Mouse (Mus musculus) spleen, postnatal 10 days (tissue): ENCODE data around the gene Gm26992.
"Not testable (repeated sequence)": the region's sequence is repeated elsewhere in the genome, so short reads cannot be mapped to it uniquely, and the experiment has no call there.

ENCODE experiments used
- DNase-seq, 2 experiments: peaks; one replicate each; pipeline ENCODE4 v3.0.0; 2021 to 2022; ENCODE audit warnings: low spot score in 2 of 2

Gene Gm26992

GRCm38 (mm10) chrX:103421710-103422109 is at the start of gene Gm26992:
TSS of gene Gm26992 (plus strand) at chrX:103422010.
- no peak for DNase-seq

GRCm38 (mm10) chrX:103374250-103374649 is 47.6 kb upstream of the Gm26992 start:
- peak in 1 of 2 experiments; percentile 9 for DNase-seq

- DNase-seq, result no peak
Observed at GRCm38 (mm10) chrX:103384528-103384927, 37.3 kb upstream of the Gm26992 start.

DNA sequence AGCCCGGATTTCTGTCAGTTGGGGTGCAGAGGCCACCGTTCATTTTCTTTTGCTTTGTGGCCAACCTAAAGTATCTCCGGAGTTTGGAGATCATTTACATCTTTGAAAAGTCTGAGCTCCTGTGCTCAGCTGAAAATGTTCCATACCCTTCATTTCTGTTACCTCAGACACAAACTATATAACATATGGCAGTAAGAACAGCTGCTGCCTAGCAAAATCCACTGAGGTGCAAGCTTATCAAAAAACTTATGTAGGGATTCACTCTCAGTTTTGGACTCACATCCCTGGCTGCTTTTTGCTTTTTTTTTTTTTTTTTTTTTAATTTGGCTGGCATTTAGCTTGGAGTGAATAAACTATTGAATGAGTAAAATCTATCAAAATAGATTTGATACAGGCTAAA is 33.7 kb upstream of the Gm26992 start:
- no peak for DNase-seq

DNA sequence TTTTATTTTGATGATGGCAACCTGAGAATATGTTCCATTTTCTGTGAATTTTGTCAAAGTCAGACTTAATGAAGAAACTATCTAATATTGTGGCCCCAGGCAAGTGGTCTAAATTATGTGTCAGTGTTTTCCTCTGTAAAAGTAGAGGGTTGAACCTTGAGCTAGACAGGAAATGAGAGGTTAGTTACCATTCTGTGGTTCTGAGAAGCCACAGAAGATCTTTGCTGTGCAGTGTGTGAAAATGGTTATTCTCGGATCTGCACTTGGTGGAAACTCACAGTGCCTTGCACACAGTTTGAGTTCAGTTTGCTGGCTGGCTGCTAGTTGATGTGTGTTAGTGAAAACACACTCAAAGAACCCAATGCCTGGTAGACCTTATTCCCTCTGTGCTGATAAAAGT is 28.0 kb upstream of the Gm26992 start:
- DNase-seq, result no peak

GRCm38 (mm10) chrX:103405021-103405420 is 16.8 kb upstream of the Gm26992 start:
- no peak for DNase-seq

DNA sequence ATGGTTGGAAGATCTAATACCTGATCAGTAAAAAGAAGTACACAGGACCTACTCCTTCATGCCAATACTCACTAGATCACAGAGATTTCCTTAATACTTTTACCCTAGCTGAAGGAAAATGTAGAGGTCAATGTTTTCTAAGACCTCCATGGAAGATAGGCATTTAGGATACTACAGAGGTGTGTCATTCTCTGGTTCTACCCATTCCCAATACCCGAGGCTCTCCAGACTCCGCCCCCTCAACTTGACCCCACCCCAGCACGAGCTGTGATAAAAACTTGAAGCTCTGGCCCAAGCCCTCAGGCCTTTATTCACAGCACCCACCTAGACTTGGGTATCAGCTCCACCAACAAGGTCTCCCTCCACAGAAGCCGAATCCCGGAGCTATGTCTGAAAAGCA is 7.6 kb upstream of the Gm26992 start, which contains the start of gene Tsx:
Gene Tsx (plus strand): TSS at position 301 of the 400 bp plus-strand sequence.
- no peak for DNase-seq

GRCm38 (mm10) chrX:103427677-103428076 is 5.9 kb downstream of the Gm26992 start:
- no peak for DNase-seq

- DNase-seq, result no peak
Observed at GRCm38 (mm10) chrX:103432293-103432692, 10.5 kb downstream of the Gm26992 start.

DNA sequence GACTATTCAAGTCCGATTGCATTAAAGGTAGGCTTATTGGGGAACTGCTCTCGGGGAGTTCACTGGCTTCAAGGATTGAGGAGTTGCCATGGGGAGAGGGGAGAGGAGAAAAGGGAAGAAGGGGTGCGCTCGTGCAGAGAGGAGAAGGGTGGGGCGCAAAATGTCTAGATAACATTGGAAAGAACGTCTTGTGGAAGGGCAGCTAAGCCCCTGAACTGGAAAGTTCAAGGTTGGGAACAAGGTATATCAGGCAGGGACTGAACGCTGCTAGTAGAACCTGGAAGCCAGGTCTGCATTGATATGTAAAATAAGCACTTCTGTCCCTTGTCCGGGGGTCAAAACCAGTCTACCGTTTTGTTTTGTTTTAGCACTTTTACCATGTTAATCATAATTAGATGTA is 16.2 kb downstream of the Gm26992 start:
- DNase-seq, result no peak

DNA sequence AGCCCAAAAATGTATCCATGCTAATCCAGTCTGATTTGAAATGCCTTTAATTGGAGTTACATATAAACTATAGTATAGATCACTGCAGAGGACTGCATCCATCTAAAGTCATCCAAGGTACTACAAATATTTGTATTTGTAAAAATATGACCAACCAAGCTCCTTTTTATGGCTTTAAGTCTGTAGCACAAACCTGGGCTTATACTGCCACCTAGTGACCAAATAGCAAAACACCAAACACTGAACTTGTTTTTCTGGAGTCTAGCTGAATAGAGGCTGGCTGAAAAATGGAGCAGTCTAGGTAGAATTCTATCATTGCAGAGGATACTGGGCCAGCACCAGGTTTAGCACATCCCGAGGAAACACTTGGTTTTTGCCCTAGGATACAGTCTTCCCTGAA is 19.0 kb downstream of the Gm26992 start:
- DNase-seq, result no peak

DNA sequence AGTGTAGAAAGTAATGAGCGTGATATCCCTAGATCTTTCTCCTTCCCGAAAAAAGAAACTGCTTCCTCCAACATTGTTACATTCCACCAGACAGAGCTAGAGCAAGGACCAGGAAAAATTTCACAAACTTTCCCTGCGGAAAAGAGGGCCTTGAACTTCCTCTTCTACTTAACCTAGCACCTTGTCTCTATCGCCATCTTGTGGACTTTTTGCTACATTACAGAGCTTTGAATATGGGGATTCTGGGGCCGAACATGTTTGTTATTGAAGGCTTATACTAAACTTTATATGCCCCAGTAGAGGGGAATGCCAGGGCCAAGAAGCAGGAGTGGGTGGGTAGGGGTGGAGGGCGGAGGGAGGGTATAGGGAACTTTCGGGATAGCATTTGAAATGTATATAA is 21.9 kb downstream of the Gm26992 start:
- no peak for DNase-seq

DNA sequence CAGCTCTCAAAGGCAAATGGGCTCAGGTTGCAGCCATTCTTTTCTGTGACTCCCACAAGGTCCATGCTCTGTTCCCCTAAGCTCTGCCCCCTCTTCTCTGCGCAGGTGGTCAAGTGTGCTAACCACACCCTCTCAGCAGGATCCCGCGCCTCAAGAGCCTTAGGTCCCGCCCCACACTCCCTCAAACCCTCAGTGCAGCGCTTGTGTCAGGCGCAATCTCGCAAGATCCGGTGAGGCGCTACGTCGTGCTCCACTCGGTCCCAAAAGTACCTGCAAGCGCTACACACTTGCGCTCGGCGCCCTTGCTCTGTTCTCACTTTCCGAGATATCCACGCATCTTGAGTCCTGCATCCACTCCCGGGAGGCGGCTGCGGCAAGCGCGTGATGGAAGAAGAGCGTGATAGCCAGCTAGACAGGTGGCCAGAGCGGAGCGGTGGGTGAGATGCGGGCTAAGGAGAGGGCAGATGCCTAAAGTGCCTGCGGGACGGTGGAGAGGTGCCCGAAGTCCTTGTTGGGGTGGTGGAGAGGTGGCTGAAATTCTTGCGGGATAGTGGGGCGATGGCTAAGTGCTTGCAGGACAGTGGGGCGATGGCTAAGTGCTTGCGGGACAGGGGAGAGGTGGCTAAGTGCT is 25.8 kb downstream of the Gm26992 start:
- peak; percentile 45 to 51 for DNase-seq

GRCm38 (mm10) chrX:103448429-103448828 is 26.6 kb downstream of the Gm26992 start:
- DNase-seq, result peak in 1 of 2 experiments; percentile 23

- not testable (repeated sequence) for DNase-seq
Observed at GRCm38 (mm10) chrX:103448943-103449722, 27.3 kb downstream of the Gm26992 start.

DNA sequence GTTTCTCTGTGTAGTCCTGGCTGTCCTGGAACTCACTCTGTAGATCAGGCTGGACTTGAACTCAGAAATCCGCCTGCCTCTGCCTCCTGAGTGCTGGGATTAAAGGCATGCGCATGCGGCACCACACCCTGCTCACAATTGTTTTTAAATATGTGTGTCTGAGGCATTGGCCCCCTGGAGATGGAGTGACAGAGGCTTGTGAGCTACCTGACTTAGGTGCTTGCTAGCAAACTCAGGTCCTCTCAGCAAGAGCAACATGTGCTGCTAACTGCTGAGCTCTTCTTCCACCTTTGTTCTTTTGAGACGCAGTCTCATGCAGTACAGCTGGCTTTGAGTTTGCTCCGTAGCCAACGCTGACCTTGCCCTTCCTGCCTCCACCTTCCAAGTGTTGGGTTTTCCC is 31.0 kb downstream of the Gm26992 start:
- DNase-seq, result no peak

GRCm38 (mm10) chrX:103460056-103460455 is 38.2 kb downstream of the Gm26992 start:
- DNase-seq, result peak in 1 of 2 experiments; percentile 40

DNA sequence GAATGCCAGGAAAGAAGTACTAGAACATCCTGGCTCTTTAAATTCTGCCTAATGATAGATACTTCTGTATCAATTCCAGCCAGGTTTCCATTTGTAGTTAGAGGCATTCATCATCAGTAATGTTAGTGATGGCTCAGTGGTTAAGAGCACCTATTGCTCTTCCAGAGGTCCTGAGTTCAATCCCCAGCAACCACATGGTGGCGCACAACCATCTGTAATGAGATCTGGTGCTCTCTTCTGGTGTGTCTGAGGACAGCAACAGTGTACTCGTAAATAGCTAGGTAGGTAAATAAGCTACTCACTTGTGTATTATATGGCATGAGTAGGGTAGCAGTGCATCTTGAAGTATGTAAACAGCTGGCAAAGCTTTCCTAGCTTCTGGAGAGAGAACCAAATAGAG is 47.2 kb downstream of the Gm26992 start:
- DNase-seq, result no peak

GRCm38 (mm10) chrX:103472346-103472745 is 50.5 kb downstream of the Gm26992 start:
- DNase-seq, result no peak

- DNase-seq, result peak; percentile 64 to 74
Observed at GRCm38 (mm10) chrX:103477507-103477906, 55.7 kb downstream of the Gm26992 start.

DNA sequence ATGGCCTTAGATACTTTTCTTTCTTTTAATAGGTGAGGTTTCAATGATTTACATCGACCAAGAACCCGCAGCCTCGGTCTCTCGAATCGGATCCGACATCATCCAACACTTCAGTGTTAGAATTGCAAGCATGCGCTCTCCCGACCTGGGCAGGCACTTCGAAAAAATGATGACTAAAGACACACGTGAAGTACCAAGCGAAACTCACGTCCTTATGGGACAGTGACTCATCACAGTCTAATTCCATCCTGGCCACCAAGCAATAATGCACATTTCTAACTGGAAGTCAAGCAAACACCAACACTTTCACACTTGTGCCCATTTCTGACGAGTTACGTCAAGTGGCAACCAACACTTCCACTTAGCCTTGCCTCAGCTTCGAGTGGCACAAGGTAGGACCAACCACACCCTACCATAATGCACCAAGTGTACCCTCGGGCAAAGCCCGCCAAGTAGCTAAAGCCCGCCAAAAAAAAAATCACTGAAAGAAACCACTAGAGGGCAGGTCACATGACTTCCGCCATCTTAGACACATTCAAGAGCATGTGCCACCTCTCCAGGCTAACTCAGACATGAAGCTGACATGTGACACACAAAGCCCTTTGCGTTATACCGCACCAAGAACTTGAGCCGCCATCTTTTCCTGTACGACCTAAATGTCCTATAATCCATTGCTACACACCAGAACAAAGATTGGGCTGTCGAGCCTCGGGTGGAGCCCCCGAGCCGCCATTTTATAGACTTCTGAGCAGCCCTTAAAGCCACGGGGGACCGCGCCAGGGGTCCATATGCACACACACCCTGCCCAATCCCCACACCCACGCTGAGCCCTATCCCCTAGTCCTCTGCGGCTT is 59.7 kb downstream of the Gm26992 start:
- DNase-seq, result peak in 1 of 2 experiments; percentile 52

DNA sequence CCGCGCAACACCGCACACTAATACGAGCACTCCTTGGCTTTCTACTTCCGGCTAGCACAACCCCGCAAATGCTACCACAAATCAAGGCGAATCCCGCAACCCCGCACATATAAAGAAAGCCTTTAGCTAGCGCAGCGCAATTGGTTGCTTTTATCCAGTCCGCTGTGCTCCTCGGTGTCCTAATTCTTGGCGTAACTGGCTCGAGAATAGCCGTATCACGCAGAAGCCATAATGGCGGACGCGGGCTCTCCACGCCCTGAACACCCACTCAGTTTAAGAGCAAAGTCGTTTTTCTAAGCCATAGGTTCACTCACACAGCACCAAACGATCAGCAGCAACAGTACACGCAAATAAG is 60.3 kb downstream of the Gm26992 start:
- DNase-seq, result peak in 1 of 2 experiments; percentile 50
